Mouse (Mus musculus) bone marrow, adult 2 months (tissue): Measurements from ENCODE around the gene Ccdc188.

ENCODE experiments used
- CTCF ChIP-seq: fragments of 200-500 bp; IDR thresholded peaks from 2 replicates; pipeline ENCODE4 v1.5.1; 2011; ENCODE audit warnings: low read length, control low read depth; ENCODE audit not compliant: control insufficient read depth, insufficient read depth
- POLR2A ChIP-seq: fragments of 200-500 bp; IDR thresholded peaks from 2 replicates; pipeline ENCODE4 v1.6.1; 2011; ENCODE audit warnings: low read depth, mild to moderate bottlenecking, control low read depth, low read length, borderline replicate concordance; ENCODE audit not compliant: control insufficient read depth

DNA sequence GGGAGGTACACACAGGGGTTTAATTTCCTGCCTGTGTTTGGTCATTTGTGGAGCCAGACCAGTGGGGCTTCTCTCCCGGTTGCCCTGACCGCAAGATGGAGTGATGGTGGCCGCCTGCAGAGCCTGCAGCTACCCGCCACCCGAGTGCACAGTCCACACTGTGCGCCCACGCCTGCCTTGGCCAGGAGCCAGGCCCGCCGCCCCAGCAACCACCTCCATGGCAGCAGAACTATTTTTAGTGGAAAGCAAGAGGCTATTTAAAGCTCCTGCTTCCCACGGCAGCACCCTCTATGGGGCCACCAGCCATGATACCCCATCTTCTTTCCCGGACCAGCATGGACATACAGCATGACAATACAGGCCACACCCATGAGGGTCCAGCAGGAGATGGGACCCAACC is 11.9 kb downstream of the Ccdc188 start:
- TF ChIP-seq CTCF (no peak), POLR2A (no peak)
